Mouse (Mus musculus) kidney, postnatal 10 days (tissue): ENCODE measurements at regions not wholly inside any gene's neighbourhood (a gene's known extent, or its start where the extent isn't known, plus 50 kb on each side); places are given as distances from the start of the nearest gene placed in this dataset.
"Not testable (repeated sequence)": the region's sequence is repeated elsewhere in the genome, so short reads cannot be mapped to it uniquely, and the experiment has no call there.

ENCODE experiments used
- DNase-seq: peaks from one replicate; pipeline ENCODE4 v3.0.0; 2021; ENCODE audit warnings: mixed read lengths

GRCm38 (mm10) chr8:7323067-7323675, 1337.9 kb downstream of the Efnb2 start:
- no peak for DNase-seq

GRCm38 (mm10) chr8:7322376-7323066, 1338.5 kb downstream of the Efnb2 start:
- no peak for DNase-seq

- DNase-seq = no peak
Measured at GRCm38 (mm10) chr8:7316806-7317355, 1344.2 kb downstream of the Efnb2 start.

- DNase-seq = no peak
Measured at GRCm38 (mm10) chr8:7309239-7309638, 1351.8 kb downstream of the Efnb2 start.

GRCm38 (mm10) chr8:7289361-7289760, 1371.7 kb downstream of the Efnb2 start:
- DNase-seq = no peak

GRCm38 (mm10) chr8:7286581-7286980, 1374.5 kb downstream of the Efnb2 start:
- DNase-seq = no peak

- DNase-seq = no peak
Measured at GRCm38 (mm10) chr8:7267406-7267805, 1393.6 kb downstream of the Efnb2 start.

- DNase-seq = not testable (repeated sequence)
Measured at GRCm38 (mm10) chr8:7254336-7254735, 1406.7 kb downstream of the Efnb2 start.

GRCm38 (mm10) chr8:7240321-7240720, 1420.7 kb downstream of the Efnb2 start:
- DNase-seq = no peak

- no peak for DNase-seq
Measured at GRCm38 (mm10) chr8:7234006-7234405, 1427.0 kb downstream of the Efnb2 start.

GRCm38 (mm10) chr8:7219300-7219699, 1441.7 kb downstream of the Efnb2 start:
- DNase-seq = no peak

GRCm38 (mm10) chr8:7207178-7207577, 1453.9 kb downstream of the Efnb2 start:
- no peak for DNase-seq

GRCm38 (mm10) chr8:7206596-7206995, 1454.4 kb downstream of the Efnb2 start:
- no peak for DNase-seq

GRCm38 (mm10) chr8:7205086-7205485, 1456.0 kb downstream of the Efnb2 start:
- no peak for DNase-seq

- no peak for DNase-seq
Measured at GRCm38 (mm10) chr8:7190726-7191125, 1470.3 kb downstream of the Efnb2 start.

- DNase-seq = no peak
Measured at GRCm38 (mm10) chr8:7163361-7163760, 1497.7 kb downstream of the Efnb2 start.

GRCm38 (mm10) chr8:7131746-7132145, 1529.3 kb downstream of the Efnb2 start:
- DNase-seq = peak; percentile 5

GRCm38 (mm10) chr8:7108849-7109248, 1552.2 kb downstream of the Efnb2 start:
- DNase-seq = no peak

GRCm38 (mm10) chr8:7097577-7097976, 1563.5 kb downstream of the Efnb2 start:
- DNase-seq = no peak

GRCm38 (mm10) chr8:7092831-7093230, 1568.2 kb downstream of the Efnb2 start:
- no peak for DNase-seq

GRCm38 (mm10) chr8:7088123-7088522, 1572.9 kb downstream of the Efnb2 start:
- no peak for DNase-seq

GRCm38 (mm10) chr8:7060255-7060656, 1600.8 kb downstream of the Efnb2 start:
- peak; percentile 5 for DNase-seq

- DNase-seq = peak; percentile 5
Measured at GRCm38 (mm10) chr8:7026247-7026844, 1634.7 kb downstream of the Efnb2 start.

- DNase-seq = no peak
Measured at GRCm38 (mm10) chr8:7024336-7024735, 1636.7 kb downstream of the Efnb2 start.
